Mouse (Mus musculus): Measurements from ENCODE around the gene D1Pas1. TPM values are rescaled to one million over a fixed set of nuclear protein-coding genes. Genes with fewer than 3 reads are reported as not detected.

Gene D1Pas1
- 0.09 and 0.11 TPM in 2 replicates for polyA plus RNA-seq (2014; fragmentation: Nextera tagmentation; extraction: Ambion mirVana)

DNA sequence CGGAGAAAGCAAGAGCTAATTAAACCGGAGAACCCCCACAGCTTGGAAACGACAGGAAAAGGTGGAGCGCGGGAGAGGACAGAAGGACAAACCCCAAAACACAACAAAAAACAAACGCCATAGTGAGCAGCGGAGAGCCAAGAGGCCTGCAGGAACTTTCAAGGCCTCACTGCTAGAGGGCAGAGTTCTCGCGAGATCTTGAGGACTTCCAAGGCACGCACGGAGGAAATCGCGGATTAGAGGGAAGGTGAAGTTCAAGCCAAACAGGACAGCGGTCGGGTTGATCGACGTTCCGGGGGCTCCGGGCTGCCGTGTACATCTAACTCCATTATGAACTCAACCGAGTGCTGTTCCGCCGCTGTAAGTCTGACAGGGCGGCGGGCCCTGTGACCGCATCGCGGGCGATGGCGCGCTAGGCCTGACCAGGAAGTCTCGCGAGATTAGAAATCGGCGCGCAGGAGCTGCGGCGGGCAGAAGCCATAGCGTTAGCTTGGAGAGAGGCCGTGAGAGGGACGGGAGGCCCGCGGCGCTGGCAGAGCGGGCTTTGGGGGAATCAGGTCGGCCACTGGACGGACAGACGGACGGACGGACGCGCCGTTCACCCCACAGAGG, at the start of gene D1Pas1:
TSS of gene D1Pas1 (plus strand) at position 216 of the 612 bp plus-strand sequence.
- Histone ChIP-seq H3K9ac (ENCODE audit: low read depth, low read length) (no peak within 1 kb of the TSS), H3K27me3 (replicated peaks; ENCODE audit: control insufficient read depth, insufficient read depth, low read length) (no peaks in the 10 kb centered on the region), H3K4me3 (ENCODE audit: low read depth, low read length) (no peak within 1 kb of the TSS), H3K4me2 (no peak within 1 kb of the TSS), H3K4me1 (replicated peaks; ENCODE audit: control insufficient read depth, insufficient read depth, low read length) (no peaks in the 10 kb centered on the region), H3K27ac (ENCODE audit: low read depth, low read length) (no peak within 1 kb of the TSS), H3K36me3 (ENCODE audit: control insufficient read depth, insufficient read depth, low read length) (no peaks in the 10 kb centered on the region), H3K9me3 (ENCODE audit: control insufficient read depth, low read length) (peaks cover 14% of the 10 kb centered on the region)
- DNase-seq (ENCODE audit: low spot score) (no peak), ATAC-seq (replicated peaks; ENCODE audit: low FRiP score) (no peak)
- WGBS, result 74% methylated on average over 53 of the region's 53 CpGs

DNA sequence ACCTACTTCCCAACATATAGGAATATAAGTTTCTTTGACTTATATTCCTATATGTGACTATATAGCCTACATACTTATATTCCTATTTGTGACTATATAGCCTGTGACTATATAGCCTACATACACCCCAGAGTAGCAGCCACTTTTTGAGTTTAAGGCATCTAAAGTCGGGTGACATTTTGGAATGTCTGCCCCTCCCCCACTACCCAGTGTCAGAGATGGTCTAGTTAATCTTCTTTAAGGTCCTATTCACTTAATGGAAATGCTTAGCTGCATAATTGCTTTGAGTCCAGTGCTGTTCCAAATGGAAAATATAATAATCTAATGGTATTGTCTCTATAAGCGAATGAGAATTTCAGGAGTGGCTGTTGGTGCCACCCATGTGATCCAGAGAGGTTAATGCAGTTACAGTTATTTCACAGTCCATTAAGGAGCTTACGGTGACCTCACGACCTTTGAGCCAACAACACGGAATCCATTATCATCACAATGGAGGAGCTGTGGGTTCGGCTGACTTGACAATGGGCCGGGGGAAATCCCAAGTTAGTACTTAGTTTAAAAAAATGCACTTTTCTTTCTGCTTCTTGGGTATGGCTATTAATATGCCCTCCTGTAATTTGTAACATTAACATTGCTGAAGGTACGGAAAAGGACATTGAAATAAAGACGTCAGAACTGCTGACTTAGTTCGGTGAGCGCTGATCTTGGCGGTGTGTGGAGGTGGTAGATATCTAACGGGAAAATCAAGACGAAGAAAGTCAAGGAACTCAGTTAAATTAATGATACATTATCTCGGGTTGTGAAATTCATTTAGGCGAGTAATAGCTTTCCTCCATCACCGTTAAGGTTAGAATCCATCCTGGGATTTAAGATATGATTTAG, 44.5 kb upstream of the D1Pas1 start:
- H3K27ac ChIP-seq (ENCODE audit: low read depth, low read length), result no peak overlapping the region
- WGBS, result 48% methylated on average over 17 of the region's 17 CpGs
- no peaks in the 10 kb centered on the region for H3K36me3 ChIP-seq (ENCODE audit: control insufficient read depth, insufficient read depth, low read length)
- H3K27me3 ChIP-seq (replicated peaks; ENCODE audit: control insufficient read depth, insufficient read depth, low read length), result no peaks in the 10 kb centered on the region
- H3K9me3 ChIP-seq (ENCODE audit: control insufficient read depth, low read length), result no peaks in the 10 kb centered on the region
- ATAC-seq (replicated peaks; ENCODE audit: low FRiP score) (no peak), DNase-seq (ENCODE audit: low spot score) (no peak)
- H3K4me2 ChIP-seq, result no peak overlapping the region
- H3K9ac ChIP-seq (ENCODE audit: low read depth, low read length), result no peak overlapping the region
- H3K4me3 ChIP-seq (ENCODE audit: low read depth, low read length), result no peak overlapping the region
- no peaks in the 10 kb centered on the region for H3K4me1 ChIP-seq (replicated peaks; ENCODE audit: control insufficient read depth, insufficient read depth, low read length)

DNA sequence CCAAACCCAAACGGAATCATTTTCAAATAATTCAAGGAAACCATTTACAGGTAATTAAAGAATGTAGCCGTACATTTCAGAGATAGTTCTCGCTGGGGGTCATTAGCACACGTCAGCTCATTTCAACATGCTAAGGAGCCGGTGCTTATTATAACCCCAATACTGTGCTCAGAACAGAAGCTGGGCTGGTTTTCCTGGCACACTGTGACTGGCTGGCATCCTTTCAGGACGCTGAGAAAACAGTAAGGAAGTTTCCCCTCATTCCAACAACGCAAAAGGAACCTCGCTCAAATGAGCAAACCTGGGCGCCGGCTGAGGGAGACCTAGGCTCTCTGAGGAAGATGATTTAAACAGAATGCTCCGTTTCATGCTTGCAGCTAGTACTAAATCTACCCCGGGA, 43.2 kb upstream of the D1Pas1 start:
- no peaks in the 10 kb centered on the region for H3K36me3 ChIP-seq (ENCODE audit: control insufficient read depth, insufficient read depth, low read length)
- no peak overlapping the region for H3K27ac ChIP-seq (ENCODE audit: low read depth, low read length)
- H3K9me3 ChIP-seq (ENCODE audit: control insufficient read depth, low read length), result no peaks in the 10 kb centered on the region
- ATAC-seq (replicated peaks; ENCODE audit: low FRiP score) (no peak), DNase-seq (ENCODE audit: low spot score) (no peak)
- H3K9ac ChIP-seq (ENCODE audit: low read depth, low read length), result no peak overlapping the region
- WGBS, result 69% methylated on average over 12 of the region's 12 CpGs
- H3K4me1 ChIP-seq (replicated peaks; ENCODE audit: control insufficient read depth, insufficient read depth, low read length), result no peaks in the 10 kb centered on the region
- no peak overlapping the region for H3K4me2 ChIP-seq
- H3K4me3 ChIP-seq (ENCODE audit: low read depth, low read length), result no peak overlapping the region
- no peaks in the 10 kb centered on the region for H3K27me3 ChIP-seq (replicated peaks; ENCODE audit: control insufficient read depth, insufficient read depth, low read length)

DNA sequence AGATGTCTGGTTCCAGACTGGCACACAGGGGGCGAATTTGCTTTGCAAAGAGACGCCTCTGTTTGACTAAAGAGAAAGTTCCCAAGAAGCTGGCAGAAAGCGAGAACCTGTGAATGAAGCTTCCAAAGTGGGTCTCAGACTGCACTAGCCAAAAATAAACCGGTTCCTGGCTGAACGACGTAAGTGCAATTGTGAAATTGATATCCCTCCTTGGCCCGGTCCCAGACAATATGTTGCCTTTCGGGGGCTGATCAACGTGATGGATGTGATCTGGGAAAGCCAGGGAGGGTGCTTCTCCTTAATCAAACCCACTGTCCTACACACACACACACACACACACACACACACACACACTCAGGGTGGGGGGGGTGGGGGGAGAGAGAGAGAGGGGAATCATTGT, 41.8 kb upstream of the D1Pas1 start:
- Histone ChIP-seq H3K4me3 (ENCODE audit: low read depth, low read length) (no peak overlapping the region), H3K4me2 (no peak overlapping the region), H3K36me3 (ENCODE audit: control insufficient read depth, insufficient read depth, low read length) (no peaks in the 10 kb centered on the region), H3K4me1 (replicated peaks; ENCODE audit: control insufficient read depth, insufficient read depth, low read length) (no peaks in the 10 kb centered on the region), H3K27ac (ENCODE audit: low read depth, low read length) (no peak overlapping the region), H3K27me3 (replicated peaks; ENCODE audit: control insufficient read depth, insufficient read depth, low read length) (no peaks in the 10 kb centered on the region), H3K9me3 (ENCODE audit: control insufficient read depth, low read length) (no peaks in the 10 kb centered on the region), H3K9ac (ENCODE audit: low read depth, low read length) (no peak overlapping the region)
- DNase-seq (ENCODE audit: low spot score), result no peak
- WGBS, result 62% methylated on average over 9 of the region's 9 CpGs
- no peak for ATAC-seq (replicated peaks; ENCODE audit: low FRiP score)

DNA sequence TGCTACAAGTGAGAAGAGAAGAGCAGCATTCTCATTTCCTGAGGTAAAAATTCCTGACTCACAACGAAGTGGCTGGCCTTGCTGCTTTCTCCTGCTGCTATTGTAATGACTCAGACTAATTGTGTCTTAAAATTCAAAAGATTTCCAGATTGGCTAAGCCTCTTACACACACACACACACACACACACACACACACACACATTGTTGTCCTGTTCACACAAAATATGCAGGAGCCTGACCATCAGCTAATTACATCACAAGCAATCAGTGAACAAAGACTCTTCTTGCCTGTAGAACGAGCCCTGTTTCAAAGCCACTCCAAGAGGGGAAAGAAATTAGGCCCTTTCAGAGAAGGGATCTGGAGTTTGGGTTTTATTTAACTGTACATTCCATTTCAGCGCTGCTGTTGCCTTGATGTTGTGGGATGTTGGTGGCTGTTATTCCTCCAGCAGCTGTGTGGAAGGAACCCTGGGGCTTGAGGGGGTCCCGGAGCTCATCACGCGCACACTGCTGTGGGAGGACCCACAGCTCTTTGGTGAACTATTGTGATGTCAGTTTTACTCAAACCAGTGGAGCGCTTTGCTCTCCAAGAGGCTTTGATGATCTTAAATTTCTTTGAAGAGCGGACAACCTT, 40.8 kb upstream of the D1Pas1 start:
- DNase-seq (ENCODE audit: low spot score) (no peak), ATAC-seq (replicated peaks; ENCODE audit: low FRiP score) (no peak)
- H3K4me2 ChIP-seq, result no peak overlapping the region
- H3K4me3 ChIP-seq (ENCODE audit: low read depth, low read length), result no peak overlapping the region
- no peaks in the 10 kb centered on the region for H3K4me1 ChIP-seq (replicated peaks; ENCODE audit: control insufficient read depth, insufficient read depth, low read length)
- H3K9me3 ChIP-seq (ENCODE audit: control insufficient read depth, low read length), result no peaks in the 10 kb centered on the region
- no peak overlapping the region for H3K9ac ChIP-seq (ENCODE audit: low read depth, low read length)
- H3K27ac ChIP-seq (ENCODE audit: low read depth, low read length), result no peak overlapping the region
- 77% methylated on average over 8 of the region's 8 CpGs for WGBS
- H3K27me3 ChIP-seq (replicated peaks; ENCODE audit: control insufficient read depth, insufficient read depth, low read length), result no peaks in the 10 kb centered on the region
- no peaks in the 10 kb centered on the region for H3K36me3 ChIP-seq (ENCODE audit: control insufficient read depth, insufficient read depth, low read length)

DNA sequence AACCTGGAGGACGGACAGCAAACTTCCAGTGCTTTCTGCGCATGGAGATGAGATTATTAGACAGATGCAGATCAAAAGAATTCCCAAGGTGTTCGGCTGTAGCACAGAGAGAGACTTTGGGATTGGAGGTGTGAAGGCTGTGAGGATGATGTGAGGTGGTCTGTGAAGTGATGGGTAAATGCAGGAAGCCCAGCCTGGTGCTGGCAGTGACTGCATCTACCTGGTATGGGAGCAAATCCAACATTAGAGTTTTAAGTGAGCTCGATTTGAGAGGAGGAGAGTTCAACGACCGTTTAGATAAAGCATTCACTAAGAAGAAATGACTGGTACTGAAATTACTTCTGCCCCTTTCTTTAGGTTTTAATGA, 40.3 kb upstream of the D1Pas1 start:
- Histone ChIP-seq H3K9ac (ENCODE audit: low read depth, low read length) (no peak overlapping the region), H3K27me3 (replicated peaks; ENCODE audit: control insufficient read depth, insufficient read depth, low read length) (no peaks in the 10 kb centered on the region), H3K4me3 (ENCODE audit: low read depth, low read length) (no peak overlapping the region), H3K36me3 (ENCODE audit: control insufficient read depth, insufficient read depth, low read length) (no peaks in the 10 kb centered on the region), H3K9me3 (ENCODE audit: control insufficient read depth, low read length) (no peaks in the 10 kb centered on the region), H3K27ac (ENCODE audit: low read depth, low read length) (no peak overlapping the region), H3K4me2 (no peak overlapping the region), H3K4me1 (replicated peaks; ENCODE audit: control insufficient read depth, insufficient read depth, low read length) (no peaks in the 10 kb centered on the region)
- 82% methylated on average over 6 of the region's 6 CpGs for WGBS
- ATAC-seq (replicated peaks; ENCODE audit: low FRiP score), result no peak
- DNase-seq (ENCODE audit: low spot score), result no peak

DNA sequence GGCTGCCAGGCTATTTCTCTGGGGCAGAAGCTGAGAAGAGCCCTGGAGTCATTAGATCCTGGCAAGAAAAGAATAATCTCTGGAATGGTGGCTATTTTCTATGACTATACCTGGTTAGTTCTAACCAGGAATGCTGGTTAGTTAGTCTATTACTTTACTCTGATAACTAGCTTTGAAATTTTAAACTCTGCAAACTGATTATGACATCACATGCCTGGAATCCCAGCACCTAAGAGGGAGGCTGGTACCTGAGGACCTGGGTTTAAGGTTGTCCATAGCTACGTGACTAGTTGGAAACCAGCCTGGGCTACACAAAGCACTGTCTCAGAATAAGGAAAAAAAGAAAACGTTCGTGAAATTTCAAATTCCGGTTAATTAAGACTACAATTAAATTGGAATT, 39.7 kb upstream of the D1Pas1 start:
- no peak overlapping the region for H3K4me3 ChIP-seq (ENCODE audit: low read depth, low read length)
- no peak for ATAC-seq (replicated peaks; ENCODE audit: low FRiP score)
- no peaks in the 10 kb centered on the region for H3K9me3 ChIP-seq (ENCODE audit: control insufficient read depth, low read length)
- H3K4me2 ChIP-seq, result no peak overlapping the region
- H3K9ac ChIP-seq (ENCODE audit: low read depth, low read length), result no peak overlapping the region
- no peaks in the 10 kb centered on the region for H3K27me3 ChIP-seq (replicated peaks; ENCODE audit: control insufficient read depth, insufficient read depth, low read length)
- 76% methylated on average over 4 of the region's 4 CpGs for WGBS
- no peaks in the 10 kb centered on the region for H3K36me3 ChIP-seq (ENCODE audit: control insufficient read depth, insufficient read depth, low read length)
- DNase-seq (ENCODE audit: low spot score), result no peak
- no peak overlapping the region for H3K27ac ChIP-seq (ENCODE audit: low read depth, low read length)
- H3K4me1 ChIP-seq (replicated peaks; ENCODE audit: control insufficient read depth, insufficient read depth, low read length), result no peaks in the 10 kb centered on the region

DNA sequence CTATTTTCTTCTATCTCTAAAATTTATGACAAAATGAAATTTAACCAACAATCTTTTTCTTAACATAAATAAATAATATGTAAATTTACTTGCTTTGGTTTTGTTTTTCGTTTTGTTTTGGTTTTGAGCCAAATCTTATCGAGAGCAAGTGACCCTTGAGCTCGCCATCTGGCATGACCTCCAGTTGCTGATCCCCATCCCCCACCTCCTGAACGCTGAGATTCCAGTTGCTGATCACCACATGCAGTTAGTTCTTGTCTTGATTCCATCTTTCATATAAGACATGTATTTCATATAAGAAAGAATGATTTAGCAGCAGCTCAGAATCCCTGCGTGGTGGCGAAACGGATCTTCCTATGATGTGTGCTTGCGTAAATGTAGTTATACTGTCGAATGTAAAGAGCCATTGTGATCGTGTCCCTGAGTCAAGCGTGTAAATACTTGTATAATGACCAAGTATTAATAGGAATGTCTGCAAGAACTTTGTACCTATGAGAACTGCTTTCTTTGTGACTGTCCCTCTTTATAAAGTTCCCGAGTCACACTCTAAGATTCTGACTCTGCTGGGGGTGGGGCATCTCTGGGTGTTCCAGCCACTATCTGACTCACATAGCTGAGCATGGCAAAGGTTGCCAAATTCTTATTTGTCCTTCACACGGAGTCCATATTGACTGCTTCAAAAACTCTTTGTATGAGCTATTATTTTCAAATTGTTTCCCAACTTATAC, 36.9 kb upstream of the D1Pas1 start:
- Histone ChIP-seq H3K27ac (ENCODE audit: low read depth, low read length) (no peak overlapping the region), H3K27me3 (replicated peaks; ENCODE audit: control insufficient read depth, insufficient read depth, low read length) (no peaks in the 10 kb centered on the region), H3K4me2 (no peak overlapping the region), H3K9ac (ENCODE audit: low read depth, low read length) (no peak overlapping the region), H3K36me3 (ENCODE audit: control insufficient read depth, insufficient read depth, low read length) (no peaks in the 10 kb centered on the region), H3K9me3 (ENCODE audit: control insufficient read depth, low read length) (no peaks in the 10 kb centered on the region), H3K4me3 (ENCODE audit: low read depth, low read length) (no peak overlapping the region), H3K4me1 (replicated peaks; ENCODE audit: control insufficient read depth, insufficient read depth, low read length) (no peaks in the 10 kb centered on the region)
- no peak for ATAC-seq (replicated peaks; ENCODE audit: low FRiP score)
- 75% methylated on average over 13 of the region's 13 CpGs for WGBS
- no peak for DNase-seq (ENCODE audit: low spot score)

Measured in liver, embryonic 11.5 days (tissue).